Mouse (Mus musculus): ENCODE measurements at regions not wholly inside any gene's neighbourhood (a gene's known extent, or its start where the extent isn't known, plus 50 kb on each side); places are given as distances from the start of the nearest gene placed in this dataset.

DNA sequence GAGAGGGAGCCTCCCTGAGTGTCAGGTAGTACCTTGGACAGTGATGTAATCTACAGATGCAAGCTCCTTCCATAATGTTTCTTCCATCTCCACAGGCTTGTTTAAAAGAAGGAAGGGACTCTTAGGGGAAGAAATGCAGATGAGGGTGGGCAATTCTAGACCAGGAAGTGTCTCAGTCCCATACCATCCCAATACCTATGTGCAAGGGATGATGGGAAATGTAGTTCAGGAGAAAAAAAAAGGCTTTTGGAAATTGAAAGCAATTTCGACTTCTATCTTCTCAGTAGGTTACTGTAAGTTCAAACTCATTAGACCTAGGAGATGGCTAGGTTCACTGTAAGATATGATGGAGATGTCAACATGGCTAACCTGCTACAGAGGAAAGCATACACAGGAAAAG, 68.3 kb downstream of the Cd83 start:
- no peak for DNase-seq (ENCODE audit: low spot score in 2 of 2)

- no peak for DNase-seq (ENCODE audit: low spot score in 2 of 2)
These were observed 70.4 kb downstream of the Cd83 start for GRCm38 (mm10) chr13:43854973-43855372.

- DNase-seq (ENCODE audit: low spot score in 2 of 2): no peak
These were observed 76.4 kb downstream of the Cd83 start for GRCm38 (mm10) chr13:43860932-43861331.

- DNase-seq (ENCODE audit: low spot score in 2 of 2): no peak
These were observed 76.8 kb downstream of the Cd83 start for GRCm38 (mm10) chr13:43861424-43861823.

GRCm38 (mm10) chr13:43862056-43862455, 77.5 kb downstream of the Cd83 start:
- DNase-seq (ENCODE audit: low spot score in 2 of 2): no peak

GRCm38 (mm10) chr13:43862586-43862985, 78.0 kb downstream of the Cd83 start:
- DNase-seq (ENCODE audit: low spot score in 2 of 2): no peak

DNA sequence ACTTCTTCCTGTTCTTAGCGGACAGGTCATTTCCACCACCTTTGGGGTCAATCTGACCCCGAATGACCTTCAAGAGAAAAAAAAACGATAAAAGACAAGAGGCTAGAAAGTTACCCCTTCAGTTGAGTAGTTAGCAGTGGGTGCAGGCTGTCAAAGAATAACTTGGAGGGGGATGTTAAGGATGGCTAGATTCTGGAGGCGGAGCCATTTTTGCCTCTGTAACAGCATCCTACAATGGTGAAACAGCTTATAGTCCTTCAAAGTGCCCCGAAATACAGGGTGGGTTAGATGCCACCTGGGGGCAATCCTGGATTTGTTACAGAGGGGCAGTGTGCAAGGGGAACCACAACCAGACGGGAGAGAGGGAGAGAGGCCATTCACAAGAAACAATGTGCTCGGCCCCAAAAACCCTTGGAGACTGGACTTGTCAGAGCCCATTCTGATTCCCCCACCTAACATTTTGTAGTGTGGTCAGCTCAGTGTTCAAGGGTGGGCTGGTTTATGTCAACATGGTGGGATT, 79.1 kb downstream of the Cd83 start:
- no peak for DNase-seq (ENCODE audit: low spot score in 2 of 2)

DNA sequence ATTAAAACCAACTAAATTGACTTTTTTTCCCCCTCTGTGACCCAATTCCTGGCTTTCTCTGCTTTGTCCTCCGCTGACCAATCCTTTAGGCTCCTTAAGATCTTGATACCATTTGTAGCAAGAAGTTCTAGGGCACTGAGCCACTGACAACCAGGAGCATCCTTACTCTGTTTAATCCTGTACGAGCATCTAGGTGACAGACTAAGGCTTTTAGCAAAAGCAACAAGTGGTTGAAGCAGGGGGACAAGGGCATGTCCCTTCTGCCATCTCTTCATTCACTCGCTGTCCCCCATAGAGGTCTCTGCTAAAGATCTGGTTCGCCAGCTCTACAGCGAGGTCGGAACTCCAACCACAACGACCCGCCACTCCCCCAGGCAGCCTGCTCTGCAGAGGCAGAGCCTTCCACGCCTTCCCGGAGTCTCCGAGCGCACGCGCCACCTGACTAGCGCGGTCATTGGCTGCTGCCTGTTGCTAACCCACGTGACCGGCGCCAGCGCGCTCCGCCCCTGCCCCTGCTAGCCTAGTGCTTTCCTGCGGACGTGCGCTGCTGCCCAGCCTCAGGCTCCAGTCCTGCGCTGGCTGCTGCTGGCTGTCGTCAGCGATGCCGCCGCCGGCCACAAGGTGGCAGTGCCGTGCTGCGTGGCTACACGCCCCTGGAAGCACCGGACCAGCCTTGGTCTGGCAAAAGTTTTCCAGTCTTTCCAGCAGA, 79.7 kb downstream of the Cd83 start:
- peak; percentile 93 to 98 for DNase-seq (ENCODE audit: low spot score in 2 of 2)

DNA sequence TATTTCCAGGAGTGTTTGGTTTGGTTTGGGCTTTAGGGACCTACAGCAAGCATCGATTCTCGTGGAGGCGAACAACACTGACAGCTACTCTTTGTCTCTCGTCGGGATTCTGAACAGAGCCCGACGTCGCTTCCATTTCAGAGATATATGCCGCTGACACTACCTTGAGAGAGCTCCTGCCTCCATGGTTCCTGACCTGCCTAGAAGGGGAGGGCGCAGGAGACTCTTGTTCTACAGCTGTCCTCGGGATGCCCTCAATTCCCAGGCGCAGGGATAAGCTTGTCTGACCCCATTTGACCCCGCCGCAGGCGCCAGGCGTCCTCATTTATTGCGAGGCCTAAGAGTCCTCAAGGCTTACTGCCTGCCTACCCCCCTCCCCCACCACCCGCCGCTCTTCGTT, 80.5 kb downstream of the Cd83 start:
- DNase-seq (ENCODE audit: low spot score in 2 of 2): no peak

- DNase-seq (ENCODE audit: low spot score in 2 of 2): no peak
These were observed 91.3 kb downstream of the Cd83 start for GRCm38 (mm10) chr13:43875895-43876294.

DNA sequence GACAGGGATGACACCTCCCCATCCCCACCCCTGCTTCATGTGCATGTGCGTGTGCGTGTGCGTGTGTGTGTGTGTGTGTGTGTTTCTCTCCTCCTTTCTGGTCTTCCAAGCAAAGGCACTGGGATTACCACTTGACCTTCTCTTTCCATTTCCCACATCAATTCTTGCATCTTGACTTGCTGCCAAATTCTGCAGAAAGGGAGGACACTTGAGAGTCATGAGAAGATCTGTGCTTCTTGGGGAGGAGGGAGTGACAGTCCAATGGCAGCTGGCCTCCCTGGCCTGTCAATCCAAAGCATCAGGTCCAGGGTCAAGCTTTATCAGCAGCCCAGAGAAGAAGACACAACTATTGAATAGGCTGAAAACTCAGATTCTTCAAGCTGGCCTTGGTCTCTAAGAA, 102.7 kb downstream of the Cd83 start:
- no peak for DNase-seq (ENCODE audit: low spot score in 2 of 2)

DNA sequence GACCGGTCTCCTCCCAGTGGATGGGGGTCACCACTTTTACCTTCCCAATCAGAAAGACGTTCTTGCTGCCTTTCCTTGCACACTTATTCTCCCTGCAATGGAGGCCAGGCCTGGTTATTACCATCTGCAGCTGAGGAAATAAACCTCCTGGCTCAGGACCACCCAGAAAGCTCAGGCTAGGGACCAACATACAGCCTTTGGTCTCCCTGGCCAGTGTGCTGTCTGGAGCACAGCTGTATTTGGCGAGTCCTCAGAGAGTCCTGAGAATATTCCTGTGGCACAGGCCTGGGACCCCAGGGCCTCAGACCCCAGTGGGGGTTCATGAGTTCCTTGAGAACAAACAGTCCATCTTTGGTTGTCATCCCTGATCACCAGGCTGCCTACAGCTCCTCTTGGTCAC, 107.4 kb downstream of the Cd83 start:
- DNase-seq (ENCODE audit: low spot score in 2 of 2): no peak

GRCm38 (mm10) chr13:43895990-43896389, 111.4 kb downstream of the Cd83 start:
- no peak for DNase-seq (ENCODE audit: low spot score in 2 of 2)

DNA sequence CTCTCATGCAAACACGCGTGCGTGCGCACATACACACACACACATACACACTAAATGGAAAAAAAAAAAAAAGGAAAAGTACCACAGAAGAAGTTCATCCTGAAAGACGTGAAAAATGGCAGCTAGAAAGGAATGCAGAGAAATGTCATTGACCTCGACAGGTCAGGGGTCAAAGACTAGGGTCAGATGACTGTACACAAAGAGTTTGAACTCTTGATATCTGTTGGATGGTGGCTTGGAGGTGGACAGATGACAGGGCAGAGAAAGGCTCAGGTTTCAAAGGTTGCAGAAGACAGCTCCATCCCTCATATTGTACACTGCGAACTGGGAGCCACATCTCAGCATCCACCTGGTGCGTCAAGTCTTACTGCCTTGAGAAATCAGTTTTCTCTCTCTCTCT, 112.5 kb downstream of the Cd83 start:
- no peak for DNase-seq (ENCODE audit: low spot score in 2 of 2)

DNA sequence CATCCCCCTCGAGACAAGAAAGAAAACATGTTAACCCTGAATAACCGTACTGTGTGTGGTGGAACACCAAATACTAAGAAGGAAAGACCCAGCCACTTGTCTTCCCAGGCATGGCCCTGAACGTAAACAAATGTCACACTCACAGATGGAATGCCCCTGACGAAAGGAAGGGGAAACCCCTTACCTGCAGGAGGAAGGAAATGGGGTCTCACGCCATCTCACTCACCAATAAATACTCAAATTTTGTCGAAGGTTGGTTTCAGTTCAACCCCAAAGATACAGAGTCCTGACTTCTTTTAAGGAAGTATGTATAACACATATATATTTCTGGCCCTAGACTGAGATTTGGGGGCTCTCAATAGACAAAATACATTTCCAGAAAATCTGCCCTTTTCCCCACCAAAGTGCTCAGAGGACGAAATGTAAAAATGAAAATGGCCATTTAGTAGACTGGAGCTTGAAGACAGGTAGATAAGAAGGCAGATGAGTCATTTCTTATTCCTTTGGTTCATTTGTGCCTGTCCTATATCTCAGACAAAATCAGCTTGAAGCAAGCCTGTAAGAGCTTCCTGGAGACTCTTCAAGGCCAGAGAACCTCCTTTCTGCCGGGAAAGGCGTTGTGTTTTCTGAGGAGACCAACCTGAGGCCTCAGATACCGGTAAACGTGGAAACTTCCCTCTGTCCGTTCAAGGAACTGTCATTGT, 114.1 kb downstream of the Cd83 start:
- peak in 1 of 2 experiments; percentile 27 for DNase-seq (ENCODE audit: low spot score in 2 of 2)

GRCm38 (mm10) chr13:43900115-43900514, 115.5 kb downstream of the Cd83 start:
- no peak for DNase-seq (ENCODE audit: low spot score in 2 of 2)

DNA sequence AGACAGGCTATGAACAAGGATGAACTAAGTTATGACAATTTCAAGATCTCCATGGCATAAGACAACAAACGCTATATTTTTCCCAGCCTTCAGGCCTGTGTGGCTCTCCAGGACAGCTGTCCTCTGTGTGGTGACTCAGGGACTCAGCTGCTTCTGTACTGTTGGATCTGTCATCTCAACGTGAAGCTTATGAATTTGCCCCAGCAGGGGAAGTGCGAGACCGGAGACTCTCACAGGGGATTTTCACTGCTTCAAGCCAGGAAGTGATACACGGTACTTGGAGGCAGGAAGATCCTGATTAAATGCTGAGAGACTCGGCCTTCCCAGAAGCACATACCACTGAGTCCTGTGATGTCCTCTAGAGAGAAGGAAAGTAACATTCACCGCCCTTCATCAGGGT, 116.2 kb downstream of the Cd83 start:
- no peak for DNase-seq (ENCODE audit: low spot score in 2 of 2)

GRCm38 (mm10) chr13:43903391-43903790, 118.8 kb downstream of the Cd83 start:
- DNase-seq (ENCODE audit: low spot score in 2 of 2): no peak

DNA sequence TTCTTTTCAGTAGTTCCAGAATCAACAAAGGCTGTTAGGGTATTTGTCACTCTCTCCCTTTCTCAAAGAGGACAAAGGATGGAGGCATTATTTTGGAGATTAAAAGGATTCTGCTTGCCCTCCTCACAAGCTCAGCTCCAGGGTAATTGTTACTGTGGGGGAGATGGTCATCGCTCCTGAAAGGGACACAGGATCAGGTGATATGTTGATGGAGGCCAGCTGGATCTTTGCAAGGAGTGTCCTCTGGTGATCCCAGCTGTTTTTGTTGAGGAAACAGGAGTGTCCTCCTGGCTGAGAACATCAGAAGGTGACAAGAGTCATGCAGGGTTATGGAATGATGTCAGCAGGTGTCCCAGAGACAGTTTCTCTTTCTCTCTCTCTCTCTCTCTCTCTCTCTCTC, 119.7 kb downstream of the Cd83 start:
- no peak for DNase-seq (ENCODE audit: low spot score in 2 of 2)

- DNase-seq (ENCODE audit: low spot score in 2 of 2): no peak
These were observed 121.7 kb downstream of the Cd83 start for GRCm38 (mm10) chr13:43906241-43906640.

- DNase-seq (ENCODE audit: low spot score in 2 of 2): no peak
These were observed 122.8 kb downstream of the Cd83 start for GRCm38 (mm10) chr13:43907425-43907824.

DNA sequence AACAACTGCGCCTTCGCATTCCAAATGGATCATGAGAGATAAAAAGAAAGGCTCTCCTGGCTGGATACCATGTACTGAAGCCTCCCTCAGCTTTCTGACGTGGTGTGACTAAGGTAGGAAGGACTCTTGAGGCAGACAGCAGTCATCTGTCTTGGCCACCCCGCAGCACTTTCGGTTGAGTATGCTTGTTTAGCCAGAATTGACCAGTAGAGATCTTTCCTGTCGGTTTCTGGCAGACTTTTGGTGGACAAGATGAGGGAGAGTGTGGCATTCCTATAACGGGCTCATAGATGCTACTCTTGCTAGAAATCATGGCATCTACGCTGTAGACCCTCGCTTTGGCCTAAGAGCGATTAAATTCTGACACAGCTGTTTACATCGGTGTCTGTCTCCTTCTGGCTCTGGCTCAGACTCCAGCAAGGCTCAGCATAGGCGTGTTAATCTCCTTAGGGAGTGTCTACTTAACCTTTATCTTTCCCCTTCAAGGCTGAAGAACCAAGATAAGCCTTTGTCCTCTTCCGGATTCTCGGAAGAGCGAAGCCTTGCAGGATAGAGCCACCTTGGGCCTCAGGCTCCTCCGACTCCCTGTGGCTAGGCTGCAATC, 123.6 kb downstream of the Cd83 start:
- DNase-seq (ENCODE audit: low spot score in 2 of 2): no peak

- DNase-seq (ENCODE audit: low spot score in 2 of 2): no peak
These were observed 125.4 kb downstream of the Cd83 start for GRCm38 (mm10) chr13:43909933-43910332.
